Mouse (Mus musculus): ENCODE results near the gene Ptpn20. TPM values are rescaled to one million over a fixed set of nuclear protein-coding genes. Genes with fewer than 3 reads are reported as not detected.

Gene Ptpn20
- polyA plus RNA-seq, 1 experiment: 0.08 TPM

- WGBS: 59% methylated on average over 7 of the region's 7 CpGs
- H3K27me3 ChIP-seq (ENCODE audit: control insufficient read depth, insufficient read depth, low read length): no peaks in the 10 kb centered on the region
- DNase-seq: no peak
- TF ChIP-seq CTCF (IDR thresholded peaks at IDR 0.05; ENCODE audit: borderline replicate concordance, insufficient read depth, low read depth, low read length) (no peak), POLR2A (IDR thresholded peaks at IDR 0.05; ENCODE audit: borderline replicate concordance, insufficient read depth, low read length) (no peak)
- H3K4me1 ChIP-seq (ENCODE audit: control insufficient read depth, insufficient read depth, low read length): no peaks in the 10 kb centered on the region
- no peak overlapping the region for H3K4me3 ChIP-seq (replicated peaks; ENCODE audit: insufficient read depth, low read depth, low read length)
- H3K27ac ChIP-seq (ENCODE audit: insufficient read depth, low read length): no peak overlapping the region
These were observed 9.1 kb upstream of the Ptpn20 start for GRCm38 (mm10) chr14:33579771-33580484.

GRCm38 (mm10) chr14:33598376-33599130, 9.5 kb downstream of the Ptpn20 start:
- H3K27me3 ChIP-seq (ENCODE audit: control insufficient read depth, insufficient read depth, low read length): no peaks in the 10 kb centered on the region
- no peaks in the 10 kb centered on the region for H3K4me1 ChIP-seq (ENCODE audit: control insufficient read depth, insufficient read depth, low read length)
- no peak for DNase-seq
- no peak overlapping the region for H3K27ac ChIP-seq (ENCODE audit: insufficient read depth, low read length)
- no peak for TF ChIP-seq POLR2A (IDR thresholded peaks at IDR 0.05; ENCODE audit: borderline replicate concordance, insufficient read depth, low read length)
- no peak for TF ChIP-seq CTCF (IDR thresholded peaks at IDR 0.05; ENCODE audit: borderline replicate concordance, insufficient read depth, low read depth, low read length)
- 33% methylated on average over 9 of the region's 9 CpGs for WGBS
- H3K4me3 ChIP-seq (replicated peaks; ENCODE audit: insufficient read depth, low read depth, low read length): no peak overlapping the region

GRCm38 (mm10) chr14:33607431-33607830, 18.4 kb downstream of the Ptpn20 start:
- TF ChIP-seq CTCF (IDR thresholded peaks at IDR 0.05; ENCODE audit: borderline replicate concordance, insufficient read depth, low read depth, low read length) (no peak), POLR2A (IDR thresholded peaks at IDR 0.05; ENCODE audit: borderline replicate concordance, insufficient read depth, low read length) (no peak)
- no peak for DNase-seq
- H3K27me3 ChIP-seq (ENCODE audit: control insufficient read depth, insufficient read depth, low read length): no peaks in the 10 kb centered on the region
- H3K4me3 ChIP-seq (replicated peaks; ENCODE audit: insufficient read depth, low read depth, low read length): no peak overlapping the region
- H3K4me1 ChIP-seq (ENCODE audit: control insufficient read depth, insufficient read depth, low read length): no peaks in the 10 kb centered on the region
- no peak overlapping the region for H3K27ac ChIP-seq (ENCODE audit: insufficient read depth, low read length)
- 92% methylated on average over 10 of the region's 10 CpGs for whole genome bisulfite sequencing

GRCm38 (mm10) chr14:33625036-33625435, 36.0 kb downstream of the Ptpn20 start:
- Histone ChIP-seq H3K27me3 (ENCODE audit: control insufficient read depth, insufficient read depth, low read length) (no peaks in the 10 kb centered on the region), H3K27ac (ENCODE audit: insufficient read depth, low read length) (no peak overlapping the region), H3K4me1 (ENCODE audit: control insufficient read depth, insufficient read depth, low read length) (no peaks in the 10 kb centered on the region), H3K4me3 (replicated peaks; ENCODE audit: insufficient read depth, low read depth, low read length) (no peak overlapping the region)
- no peak for TF ChIP-seq CTCF (IDR thresholded peaks at IDR 0.05; ENCODE audit: borderline replicate concordance, insufficient read depth, low read depth, low read length)
- TF ChIP-seq POLR2A (IDR thresholded peaks at IDR 0.05; ENCODE audit: borderline replicate concordance, insufficient read depth, low read length): no peak
- WGBS: 90% methylated on average over 3 of the region's 3 CpGs
- no peak for DNase-seq

- peak in 1 of 2 experiments; percentile 13 for DNase-seq
- H3K4me1 ChIP-seq (ENCODE audit: control insufficient read depth, insufficient read depth, low read length): no peaks in the 10 kb centered on the region
- WGBS: 52% methylated on average over 8 of the region's 8 CpGs
- H3K27ac ChIP-seq (ENCODE audit: insufficient read depth, low read length): no peak overlapping the region
- no peak overlapping the region for H3K4me3 ChIP-seq (replicated peaks; ENCODE audit: insufficient read depth, low read depth, low read length)
- no peaks in the 10 kb centered on the region for H3K27me3 ChIP-seq (ENCODE audit: control insufficient read depth, insufficient read depth, low read length)
- peak; percentile 45; the same call in 1 of the 2 replicates for TF ChIP-seq CTCF (IDR thresholded peaks at IDR 0.05; ENCODE audit: borderline replicate concordance, insufficient read depth, low read depth, low read length)
- TF ChIP-seq POLR2A (IDR thresholded peaks at IDR 0.05; ENCODE audit: borderline replicate concordance, insufficient read depth, low read length): no peak
These were observed 43.9 kb downstream of the Ptpn20 start for GRCm38 (mm10) chr14:33632790-33633372.

- TF ChIP-seq POLR2A (IDR thresholded peaks at IDR 0.05; ENCODE audit: borderline replicate concordance, insufficient read depth, low read length) (no peak), CTCF (IDR thresholded peaks at IDR 0.05; ENCODE audit: borderline replicate concordance, insufficient read depth, low read depth, low read length) (no peak)
- Histone ChIP-seq H3K27me3 (ENCODE audit: control insufficient read depth, insufficient read depth, low read length) (no peaks in the 10 kb centered on the region), H3K4me1 (ENCODE audit: control insufficient read depth, insufficient read depth, low read length) (no peaks in the 10 kb centered on the region), H3K27ac (ENCODE audit: insufficient read depth, low read length) (no peak overlapping the region), H3K4me3 (replicated peaks; ENCODE audit: insufficient read depth, low read depth, low read length) (no peak overlapping the region)
- DNase-seq: no peak
- WGBS: 97% methylated on average over 4 of the region's 4 CpGs
These were observed 45.3 kb downstream of the Ptpn20 start for GRCm38 (mm10) chr14:33634354-33634753.

GRCm38 (mm10) chr14:33634774-33635173, 45.8 kb downstream of the Ptpn20 start:
- Histone ChIP-seq H3K27ac (ENCODE audit: insufficient read depth, low read length) (no peak overlapping the region), H3K4me1 (ENCODE audit: control insufficient read depth, insufficient read depth, low read length) (no peaks in the 10 kb centered on the region), H3K27me3 (ENCODE audit: control insufficient read depth, insufficient read depth, low read length) (no peaks in the 10 kb centered on the region), H3K4me3 (replicated peaks; ENCODE audit: insufficient read depth, low read depth, low read length) (no peak overlapping the region)
- no peak for TF ChIP-seq POLR2A (IDR thresholded peaks at IDR 0.05; ENCODE audit: borderline replicate concordance, insufficient read depth, low read length)
- no peak for TF ChIP-seq CTCF (IDR thresholded peaks at IDR 0.05; ENCODE audit: borderline replicate concordance, insufficient read depth, low read depth, low read length)
- 96% methylated on average over 1 of the region's 1 CpGs for WGBS
- DNase-seq: no peak
